Mouse (Mus musculus) ovary, postnatal 14 days (tissue): ENCODE measurements around the gene Bsnd.

Experiments used
- DNase-seq: peaks from one replicate; pipeline ENCODE4 v3.0.0; 2022; ENCODE audit warnings: low spot score

Bsnd gene

GRCm38 (mm10) chr4:106492116-106492515, at the start of gene Bsnd:
TSS of gene Bsnd (minus strand) at chr4:106492283.
- DNase-seq = no peak

- no peak for DNase-seq
Observed at GRCm38 (mm10) chr4:106541491-106541890, 49.4 kb upstream of the Bsnd start.

- DNase-seq = no peak
Observed at GRCm38 (mm10) chr4:106539756-106540155, 47.7 kb upstream of the Bsnd start.

GRCm38 (mm10) chr4:106534256-106534655, 42.2 kb upstream of the Bsnd start:
- DNase-seq = no peak

GRCm38 (mm10) chr4:106533421-106534080, 41.5 kb upstream of the Bsnd start:
- DNase-seq = no peak

GRCm38 (mm10) chr4:106530113-106530482, 38.0 kb upstream of the Bsnd start:
- DNase-seq = no peak

- peak; percentile 88 for DNase-seq
Observed at GRCm38 (mm10) chr4:106529375-106530112, 37.5 kb upstream of the Bsnd start.

- no peak for DNase-seq
Observed at GRCm38 (mm10) chr4:106527856-106528547, 35.9 kb upstream of the Bsnd start.

DNA sequence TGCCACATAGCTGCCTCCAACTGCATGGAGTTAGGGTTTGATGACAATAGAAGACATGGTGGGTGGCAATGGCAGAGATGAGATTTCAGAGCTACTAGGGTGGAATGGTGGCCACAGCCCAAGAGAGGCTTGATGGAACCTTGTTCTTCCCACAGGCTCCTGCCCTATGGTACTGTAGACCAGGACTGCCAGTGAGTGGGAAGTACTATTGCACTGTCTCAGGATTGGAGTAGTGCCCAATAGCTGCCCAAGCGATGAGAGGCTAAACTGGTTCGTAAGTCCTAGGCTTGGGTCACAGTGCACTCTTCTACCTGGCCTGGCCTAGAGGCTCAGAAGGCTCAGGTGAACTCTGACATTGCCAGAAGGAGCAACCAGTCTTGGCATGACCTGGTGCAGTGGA, 32.9 kb upstream of the Bsnd start:
- DNase-seq = no peak

- DNase-seq = no peak
Observed at GRCm38 (mm10) chr4:106524131-106524530, 32.0 kb upstream of the Bsnd start.

- no peak for DNase-seq
Observed at GRCm38 (mm10) chr4:106522547-106522946, 30.5 kb upstream of the Bsnd start.

GRCm38 (mm10) chr4:106514606-106515005, 22.5 kb upstream of the Bsnd start:
- no peak for DNase-seq

GRCm38 (mm10) chr4:106509888-106510287, 17.8 kb upstream of the Bsnd start:
- no peak for DNase-seq

GRCm38 (mm10) chr4:106505453-106506058, 13.5 kb upstream of the Bsnd start:
- no peak for DNase-seq

DNA sequence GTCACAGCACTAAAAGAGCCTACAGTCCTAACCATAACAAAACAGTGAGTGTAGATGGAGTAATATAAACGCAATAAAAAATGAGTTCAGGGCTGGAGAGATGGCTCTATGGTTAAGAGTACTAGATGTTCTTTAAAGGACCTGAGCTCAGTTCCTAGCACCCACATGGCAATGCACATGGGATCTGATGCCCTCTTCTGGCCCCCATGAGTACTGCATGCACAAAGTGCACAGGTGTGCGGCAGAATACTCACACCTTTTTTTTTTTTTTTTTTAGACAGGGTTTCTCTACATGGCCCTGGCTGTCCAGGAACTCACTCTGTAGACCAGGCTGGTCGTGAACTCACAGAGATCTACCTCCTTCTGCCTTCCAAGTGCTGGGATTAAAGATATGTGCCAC, 11.5 kb upstream of the Bsnd start:
- no peak for DNase-seq

DNA sequence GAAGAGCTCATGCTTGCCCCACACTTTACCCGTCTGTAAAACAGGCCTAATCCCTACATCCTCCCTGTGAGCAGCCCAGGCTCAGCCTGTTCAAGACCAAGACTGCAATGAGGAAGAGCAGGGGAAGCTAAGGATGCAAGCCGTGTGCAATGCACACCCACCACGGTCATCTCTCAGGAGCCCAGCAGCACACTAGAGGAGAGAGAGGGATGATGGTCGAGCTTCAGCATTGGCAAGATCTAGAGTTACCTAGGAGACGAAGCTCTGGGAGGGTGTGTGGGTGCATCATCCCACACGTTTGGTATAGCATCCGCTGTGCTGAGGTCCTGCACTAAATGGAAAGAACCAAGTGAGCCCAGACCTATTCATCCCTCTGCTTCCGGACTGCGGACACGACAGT, 8.0 kb upstream of the Bsnd start:
- no peak for DNase-seq

- DNase-seq = no peak
Observed at GRCm38 (mm10) chr4:106498471-106498844, 6.4 kb upstream of the Bsnd start.

DNA sequence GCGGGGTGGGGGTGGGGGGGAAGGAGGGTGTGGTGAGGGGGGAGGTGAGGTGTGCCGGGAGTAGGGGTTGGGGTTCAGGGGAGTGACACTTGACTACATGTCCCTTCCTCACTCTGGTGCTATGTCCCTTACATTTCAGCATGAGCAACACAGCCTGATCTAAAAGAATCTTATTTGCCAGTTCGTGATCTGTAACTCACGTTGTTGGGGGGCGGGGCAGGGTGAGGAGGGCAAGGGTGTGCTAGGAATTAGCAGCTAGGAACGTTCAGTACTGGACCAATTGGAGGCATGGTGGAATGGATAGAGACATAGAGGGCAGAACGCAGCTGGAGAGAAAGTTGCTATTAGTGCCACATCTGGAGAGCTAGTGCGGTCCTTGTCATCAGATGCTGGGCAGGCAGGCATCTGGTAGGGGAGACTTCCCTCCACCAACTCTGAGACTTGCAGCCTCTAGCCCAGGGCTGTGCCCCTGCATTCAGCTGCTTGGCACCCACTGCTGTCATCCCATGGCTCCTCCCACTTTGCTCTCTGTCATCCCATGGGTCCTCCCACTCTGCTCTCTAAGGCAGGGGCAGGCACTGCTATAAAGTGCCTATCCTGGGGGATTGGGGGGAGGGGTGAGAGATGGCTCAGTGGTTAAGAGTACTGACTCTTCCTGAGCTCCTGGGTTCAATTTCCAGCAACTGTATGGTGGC, 5.8 kb upstream of the Bsnd start:
- DNase-seq = no peak

- no peak for DNase-seq
Observed at GRCm38 (mm10) chr4:106496833-106497232, 4.8 kb upstream of the Bsnd start.

GRCm38 (mm10) chr4:106493639-106494038, 1.6 kb upstream of the Bsnd start:
- DNase-seq = no peak

DNA sequence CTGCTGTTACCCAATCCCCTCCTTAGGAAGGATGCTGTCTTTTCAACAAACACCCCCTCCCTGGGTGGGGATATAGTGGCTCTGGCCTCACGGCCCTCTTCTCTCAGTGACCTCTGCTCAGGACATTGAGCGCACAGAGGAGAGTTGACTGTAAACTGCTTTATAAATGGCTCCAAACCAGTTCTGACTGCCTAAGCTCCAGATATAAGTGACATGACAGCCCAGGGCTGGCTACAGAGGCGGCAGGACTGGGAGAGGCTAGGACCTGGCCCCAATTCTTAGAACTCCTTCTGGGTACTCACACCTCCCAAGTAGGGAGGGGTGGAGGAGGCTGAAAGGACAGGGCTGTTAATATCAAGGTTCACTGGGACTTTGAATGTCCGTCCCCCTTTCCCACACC, 1.5 kb downstream of the Bsnd start:
- no peak for DNase-seq

DNA sequence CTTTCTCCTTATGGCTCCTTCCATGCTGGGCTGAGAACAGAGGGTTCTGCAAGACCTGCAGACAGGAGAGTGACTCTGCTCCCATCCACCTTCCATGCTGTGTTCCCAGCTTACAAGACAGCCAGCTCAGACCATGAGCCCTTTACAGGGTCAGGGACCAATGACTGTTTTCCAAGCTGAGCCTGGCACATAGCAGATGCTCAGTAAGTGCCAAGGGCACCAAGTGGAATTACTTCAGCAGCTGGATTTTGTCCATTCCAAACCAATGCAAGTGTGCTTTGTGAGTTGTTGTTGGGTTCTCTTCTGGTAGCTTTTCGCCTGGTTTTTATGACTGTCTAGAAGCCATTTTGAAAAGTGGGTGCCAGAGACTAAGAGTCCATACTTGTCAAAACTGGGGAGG, 8.3 kb downstream of the Bsnd start:
- DNase-seq = no peak
